Mouse (Mus musculus) myocyte (in vitro differentiated cells): Measurements from ENCODE around the gene Scgb1c1. TPM values are rescaled to one million over a fixed set of nuclear protein-coding genes. Genes with fewer than 3 reads are reported as not detected.
A peak's percentile ranks its signal among the peaks of the same experiment; 100 is the strongest.

ENCODE experiments used
- H3K27me3 ChIP-seq: one replicate; pipeline ENCODE4 v1.6.1; 2011; ENCODE audit not compliant: control insufficient read depth, insufficient read depth, insufficient read length
- H3K36me3 ChIP-seq: one replicate; pipeline ENCODE4 v1.6.1; 2011; ENCODE audit not compliant: control insufficient read depth, insufficient read depth
- H3K4me2 ChIP-seq: one replicate; pipeline ENCODE4 v1.6.1; 2011; ENCODE audit warnings: low read depth, control low read depth
- H3K4me3 ChIP-seq: one replicate; pipeline ENCODE4 v1.5.1; 2011; ENCODE audit warnings: mild to moderate bottlenecking, control low read depth, moderate library complexity
- H3K79me2 ChIP-seq: one replicate; pipeline ENCODE4 v1.6.1; 2011; ENCODE audit not compliant: control insufficient read depth, insufficient read depth
- H3ac ChIP-seq: one replicate; pipeline ENCODE4 v1.6.1; 2011; ENCODE audit not compliant: control insufficient read depth, insufficient read length
- CEBPB ChIP-seq: IDR thresholded peaks from 2 replicates; pipeline ENCODE4 v1.6.1; 2011; ENCODE audit warnings: mild to moderate bottlenecking, moderate library complexity; ENCODE audit not compliant: poor library complexity, insufficient read depth, severe bottlenecking
- E2F4 ChIP-seq: IDR thresholded peaks from one replicate; pipeline ENCODE4 v1.6.1; 2011; ENCODE audit warnings: mild to moderate bottlenecking, control low read depth, moderate library complexity; ENCODE audit not compliant: insufficient read depth
- MAX ChIP-seq: IDR thresholded peaks from one replicate; pipeline ENCODE4 v1.6.1; 2011; ENCODE audit warnings: low read depth, mild to moderate bottlenecking, control low read depth
- MYOD1 ChIP-seq, 3 experiments: IDR thresholded peaks; one replicate each; pipeline ENCODE4 v1.6.1; 2011; ENCODE audit warnings: control low read depth in 2 of 3, low read depth in 2 of 3, mild to moderate bottlenecking in 2 of 3, moderate library complexity in 1 of 3; ENCODE audit not compliant: insufficient read length in 2 of 3, control insufficient read depth in 1 of 3
- MYOG ChIP-seq, 3 experiments: IDR thresholded peaks; one replicate each; pipeline ENCODE4 v1.6.1; 2011; ENCODE audit warnings: control low read depth in 2 of 3, low read depth in 2 of 3, mild to moderate bottlenecking in 2 of 3; ENCODE audit not compliant: insufficient read length in 2 of 3, control insufficient read depth in 1 of 3, insufficient read depth in 1 of 3
- POLR2A ChIP-seq: IDR thresholded peaks from one replicate; pipeline ENCODE4 v1.6.1; 2011; ENCODE audit warnings: low read depth, mild to moderate bottlenecking, control low read depth, moderate library complexity; ENCODE audit not compliant: insufficient read length
- POLR2AphosphoS2 ChIP-seq: IDR thresholded peaks from one replicate; pipeline ENCODE4 v1.6.1; 2011; ENCODE audit warnings: low read depth, control low read depth; ENCODE audit not compliant: insufficient read length
- REST ChIP-seq: IDR thresholded peaks from one replicate; pipeline ENCODE4 v1.6.1; 2011; ENCODE audit warnings: mild to moderate bottlenecking, control low read depth, moderate library complexity; ENCODE audit not compliant: insufficient read depth, insufficient read length
- SRF ChIP-seq: IDR thresholded peaks from one replicate; pipeline ENCODE4 v1.6.1; 2011; ENCODE audit warnings: low read depth; ENCODE audit not compliant: control insufficient read depth, insufficient read length
- TCF12 ChIP-seq: IDR thresholded peaks from one replicate; pipeline ENCODE4 v1.6.1; 2011; ENCODE audit warnings: mild to moderate bottlenecking, control low read depth; ENCODE audit not compliant: poor library complexity, insufficient read depth, severe bottlenecking
- TCF3 ChIP-seq: IDR thresholded peaks from one replicate; pipeline ENCODE4 v1.6.1; 2011; ENCODE audit warnings: low read depth, control low read depth; ENCODE audit not compliant: insufficient read length
- USF1 ChIP-seq: IDR thresholded peaks from one replicate; pipeline ENCODE4 v1.6.1; 2011; ENCODE audit warnings: low read depth, mild to moderate bottlenecking, control low read depth, moderate library complexity
- polyA plus RNA-seq: library from polyadenylated mRNA; unstranded; fragments of >200 nt; fragmentation: generic; extraction: Trizol; gene quantifications from one replicate; pipeline ENCODE4 v1.2.1, GENCODE M21; 2012; ENCODE audit warnings: missing spikeins

Scgb1c1 gene
- polyA plus RNA-seq, 1 experiment = not detected

GRCm38 (mm10) chr7:140810496-140810895 is 34.9 kb upstream of the Scgb1c1 start:
- TF ChIP-seq MYOD1 (IDR thresholded peaks at IDR 0.05; ENCODE audit: control insufficient read depth in 1 of 3, insufficient read length in 2 of 3, low read depth in 2 of 3) (no peak), POLR2A (no peak), SRF (no peak), TCF3 (no peak), CEBPB (no peak), MAX (no peak), REST (no peak), E2F4 (no peak), MYOG (IDR thresholded peaks at IDR 0.05; ENCODE audit: control insufficient read depth in 1 of 3, insufficient read depth in 1 of 3, insufficient read length in 2 of 3, low read depth in 2 of 3) (no peak), USF1 (no peak), TCF12 (no peak), POLR2AphosphoS2 (no peak)
- no peak overlapping the region for H3K4me3 ChIP-seq
- no peaks in the 10 kb centered on the region for H3K79me2 ChIP-seq
- H3K36me3 ChIP-seq = no peaks in the 10 kb centered on the region
- H3K27me3 ChIP-seq = no peaks in the 10 kb centered on the region
- no peak overlapping the region for H3K4me2 ChIP-seq
- no peak overlapping the region for H3ac ChIP-seq

- Histone ChIP-seq H3K36me3 (no peaks in the 10 kb centered on the region), H3K79me2 (no peaks in the 10 kb centered on the region), H3ac (no peak overlapping the region), H3K4me3 (no peak overlapping the region), H3K4me2 (no peak overlapping the region), H3K27me3 (no peaks in the 10 kb centered on the region)
- TF ChIP-seq MAX (no peak), POLR2AphosphoS2 (no peak), E2F4 (no peak), MYOD1 (IDR thresholded peaks at IDR 0.05; ENCODE audit: control insufficient read depth in 1 of 3, insufficient read length in 2 of 3, low read depth in 2 of 3) (no peak)
These were observed 33.6 kb upstream of the Scgb1c1 start for GRCm38 (mm10) chr7:140811714-140812113.

GRCm38 (mm10) chr7:140812850-140813249 is 32.5 kb upstream of the Scgb1c1 start:
- H3K4me2 ChIP-seq = no peak overlapping the region
- H3K79me2 ChIP-seq = no peaks in the 10 kb centered on the region
- H3K4me3 ChIP-seq = no peak overlapping the region
- no peak overlapping the region for H3ac ChIP-seq
- H3K27me3 ChIP-seq = no peaks in the 10 kb centered on the region
- H3K36me3 ChIP-seq = no peaks in the 10 kb centered on the region
- TF ChIP-seq MAX (no peak), POLR2A (no peak), E2F4 (no peak)

- H3K79me2 ChIP-seq = no peaks in the 10 kb centered on the region
- no peak overlapping the region for H3K4me3 ChIP-seq
- H3K27me3 ChIP-seq = no peaks in the 10 kb centered on the region
- H3ac ChIP-seq = no peak overlapping the region
- H3K36me3 ChIP-seq = no peaks in the 10 kb centered on the region
- TF ChIP-seq POLR2AphosphoS2 (no peak), POLR2A (no peak), TCF3 (no peak), TCF12 (no peak), MAX (no peak)
- no peak overlapping the region for H3K4me2 ChIP-seq
These were observed 25.2 kb upstream of the Scgb1c1 start for GRCm38 (mm10) chr7:140820173-140820572.

- TF ChIP-seq E2F4 = no peak
- TF ChIP-seq TCF3 = no peak
- no peak overlapping the region for H3K4me3 ChIP-seq
- H3K27me3 ChIP-seq = no peaks in the 10 kb centered on the region
- H3K36me3 ChIP-seq = no peaks in the 10 kb centered on the region
- no peak overlapping the region for H3ac ChIP-seq
- peak overlapping the region; percentile 34 for H3K4me2 ChIP-seq
- H3K79me2 ChIP-seq = no peaks in the 10 kb centered on the region
These were observed 24.1 kb upstream of the Scgb1c1 start for GRCm38 (mm10) chr7:140821305-140821652.

- Histone ChIP-seq H3K79me2 (no peaks in the 10 kb centered on the region), H3K4me3 (no peak within 1 kb of the TSS), H3K27me3 (no peaks in the 10 kb centered on the region), H3ac (no peak within 1 kb of the TSS), H3K4me2 (peak within 1 kb of the TSS; percentile 34), H3K36me3 (no peaks in the 10 kb centered on the region)
- TF ChIP-seq USF1 (no peak), REST (no peak), CEBPB (no peak), MYOD1 (IDR thresholded peaks at IDR 0.05; ENCODE audit: control insufficient read depth in 1 of 3, insufficient read length in 2 of 3, low read depth in 2 of 3) (no peak), MAX (no peak), POLR2AphosphoS2 (no peak), MYOG (IDR thresholded peaks at IDR 0.05; ENCODE audit: control insufficient read depth in 1 of 3, insufficient read depth in 1 of 3, insufficient read length in 2 of 3, low read depth in 2 of 3) (no peak), SRF (no peak), E2F4 (no peak), TCF12 (no peak), TCF3 (no peak), POLR2A (no peak)
These were observed 23.6 kb upstream of the Scgb1c1 start, which contains the start of gene Zfp941 for GRCm38 (mm10) chr7:140821653-140822329. Gene Zfp941 (minus strand): TSS chr7:140822178.
